8 mouse cellular contexts compared by ENCODE assay signal in genomic region chr14:31019331-31020205, GRCm38 (mm10). TPM values are rescaled to one million over a fixed set of nuclear protein-coding genes. Genes with fewer than 3 reads are reported as not detected.
A peak's percentile ranks its signal among the peaks of the same experiment; 100 is the strongest.
DNase-seq lines count a peak whose midpoint lies in the region; ATAC-seq lines count a peak whose summit lies in the region.

No protein-coding gene starts in this region.

- H3K27ac ChIP-seq in midbrain, embryonic 15.5 days = peak overlapping the region; percentile 100
- H3K27ac ChIP-seq in stomach, embryonic 16.5 days (ENCODE audit: low read length) = peak overlapping the region; percentile 98

- ATAC-seq in inflammation-experienced regulatory T-cells, adult 6 months = peak; percentile 88
- ATAC-seq in midbrain, embryonic 15.5 days (replicated peaks) = peak; percentile 94
- ATAC-seq in stomach, embryonic 16.5 days (ENCODE audit: insufficient read depth, low FRiP score) = peak; percentile 96

- peak overlapping the region; percentile 76 for H3K4me3 ChIP-seq in midbrain, embryonic 15.5 days
- H3K4me3 ChIP-seq in stomach, embryonic 16.5 days (replicated peaks; ENCODE audit: low read length) = peak overlapping the region; percentile 95

- WGBS in midbrain, embryonic 15.5 days = 4% methylated on average over 48 of the region's 56 CpGs
- WGBS in stomach, embryonic 16.5 days = 1% methylated on average over 34 of the region's 56 CpGs

- DNase-seq in layer of hippocampus, adult 11-12 months (ENCODE audit: low spot score) = peak; percentile 60
- no peak for DNase-seq in layer of hippocampus, postnatal 10 days (ENCODE audit: low spot score in 2 of 2)
- DNase-seq in brain, embryonic 18.5 days (ENCODE audit: low read depth, low spot score) = peak; percentile 26
- peak; percentile 23 to 27 for DNase-seq in frontal cortex, postnatal 14 days (ENCODE audit: low spot score in 2 of 2)
- peak; percentile 93 for DNase-seq in liver

- peaks cover 26% of the 10 kb centered on the region for H3K4me1 ChIP-seq in midbrain, embryonic 15.5 days
- peaks cover 19% of the 10 kb centered on the region for H3K4me1 ChIP-seq in stomach, embryonic 16.5 days (ENCODE audit: control insufficient read depth, insufficient read depth, low read length)

- peak overlapping the region; percentile 90 for H3K4me2 ChIP-seq in midbrain, embryonic 15.5 days
- H3K4me2 ChIP-seq in stomach, embryonic 16.5 days (ENCODE audit: low read depth, low read length) = peak overlapping the region; percentile 66

- H3K27me3 ChIP-seq in midbrain, embryonic 15.5 days (replicated peaks) = no peaks in the 10 kb centered on the region
- H3K27me3 ChIP-seq in stomach, embryonic 16.5 days (ENCODE audit: control insufficient read depth, insufficient read depth, low read length) = no peaks in the 10 kb centered on the region

- peaks cover 23% of the 10 kb centered on the region for H3K36me3 ChIP-seq in midbrain, embryonic 15.5 days (replicated peaks)
- H3K36me3 ChIP-seq in stomach, embryonic 16.5 days (ENCODE audit: control insufficient read depth, insufficient read depth, low read length) = peaks cover 14% of the 10 kb centered on the region

- H3K9ac ChIP-seq in midbrain, embryonic 15.5 days = peak overlapping the region; percentile 95
- H3K9ac ChIP-seq in stomach, embryonic 16.5 days (ENCODE audit: low read length) = peak overlapping the region; percentile 95

- H3K9me3 ChIP-seq in midbrain, embryonic 15.5 days = no peaks in the 10 kb centered on the region
- no peaks in the 10 kb centered on the region for H3K9me3 ChIP-seq in stomach, embryonic 16.5 days (replicated peaks; ENCODE audit: control insufficient read depth, low read length)

RNA-seq across cellular contexts. Expression of gene Gnl3, which starts 0.6 kb away (rescaled TPM):
- total RNA-seq in layer of hippocampus, postnatal 10 days (2021) = 10 to 100 TPM; 54.4 to 66.8 TPM
- polyA plus RNA-seq in inflammation-experienced regulatory T-cells, adult 6 months (2017; shearing (Covaris generic)) = 10 to 100 TPM; 48.2 to 99.0 (median 80.0) TPM
- 47.8 and 55.1 TPM in 2 replicates for polyA plus RNA-seq in midbrain, embryonic 15.5 days (2015; fragmentation: Nextera tagmentation; extraction: Ambion mirVana)
- 99.4 and 100.0 TPM in 2 replicates for polyA plus RNA-seq in stomach, embryonic 16.5 days (2015; fragmentation: Nextera tagmentation; extraction: Ambion mirVana)

RNA-seq across cellular contexts. Expression of gene Pbrm1, which starts 0.6 kb away (rescaled TPM):
- 10 to 100 TPM; 71.0 to 71.2 TPM for total RNA-seq in layer of hippocampus, postnatal 10 days (2021)
- polyA plus RNA-seq in inflammation-experienced regulatory T-cells, adult 6 months (2017; shearing (Covaris generic)) = 10 to 100 TPM; 45.2 to 57.3 (median 54.1) TPM
- 134 and 142 TPM in 2 replicates for polyA plus RNA-seq in midbrain, embryonic 15.5 days (2015; fragmentation: Nextera tagmentation; extraction: Ambion mirVana)
- 93.2 and 99.2 TPM in 2 replicates for polyA plus RNA-seq in stomach, embryonic 16.5 days (2015; fragmentation: Nextera tagmentation; extraction: Ambion mirVana)

RNA-seq across cellular contexts. Expression of gene Spcs1, which starts 18.1 kb away (rescaled TPM):
- total RNA-seq in layer of hippocampus, postnatal 10 days (2021) = 100 to 1,000 TPM; 177 to 186 TPM
- polyA plus RNA-seq in inflammation-experienced regulatory T-cells, adult 6 months (2017; shearing (Covaris generic)) = 100 to 1,000 TPM; 297 to 353 (median 327) TPM
- polyA plus RNA-seq in midbrain, embryonic 15.5 days (2015; fragmentation: Nextera tagmentation; extraction: Ambion mirVana) = 273 and 290 TPM in 2 replicates
- 427 and 483 TPM in 2 replicates for polyA plus RNA-seq in stomach, embryonic 16.5 days (2015; fragmentation: Nextera tagmentation; extraction: Ambion mirVana)

RNA-seq across cellular contexts. Expression of gene Glt8d1, which starts 18.4 kb away (rescaled TPM):
- total RNA-seq in layer of hippocampus, postnatal 10 days (2021) = 10 to 100 TPM; 33.8 to 37.7 TPM
- 1 to 10 TPM; 8.6 to 8.8 (median 8.7) TPM for polyA plus RNA-seq in inflammation-experienced regulatory T-cells, adult 6 months (2017; shearing (Covaris generic))
- polyA plus RNA-seq in midbrain, embryonic 15.5 days (2015; fragmentation: Nextera tagmentation; extraction: Ambion mirVana) = 53.0 and 63.3 TPM in 2 replicates
- 54.1 and 57.9 TPM in 2 replicates for polyA plus RNA-seq in stomach, embryonic 16.5 days (2015; fragmentation: Nextera tagmentation; extraction: Ambion mirVana)

Comparison
In these comparisons a context has a peak if more than half of its experiments do, and no peak if none do; other contexts are left out.
1. DNase-seq: peak in layer of hippocampus, adult 11-12 months (single experiment), brain, embryonic 18.5 days (single experiment), frontal cortex, postnatal 14 days (2 of 2) and liver (single experiment); none in layer of hippocampus, postnatal 10 days (0 of 2).
2. Peak in every context shown above with its lines, with median percentiles within 50 percentile points of each other: ATAC-seq.